Mouse (Mus musculus): ENCODE results near the gene Cyp39a1. TPM values are rescaled to one million over a fixed set of nuclear protein-coding genes. Genes with fewer than 3 reads are reported as not detected.

Gene Cyp39a1
- total RNA-seq, 2 experiments from 2014 or later = 1.8 to 3.4 TPM

GRCm38 (mm10) chr17:43758607-43759259, 91.5 kb downstream of the Cyp39a1 start:
- DNase-seq (ENCODE audit: low spot score in 2 of 2) = no peak

- DNase-seq (ENCODE audit: low spot score in 2 of 2) = no peak
Observed at GRCm38 (mm10) chr17:43784531-43784930, 117.3 kb downstream of the Cyp39a1 start.

- DNase-seq (ENCODE audit: low spot score in 2 of 2) = no peak
Observed at GRCm38 (mm10) chr17:43788222-43788621, 121.0 kb downstream of the Cyp39a1 start.

GRCm38 (mm10) chr17:43789376-43789775, 122.2 kb downstream of the Cyp39a1 start:
- no peak for DNase-seq (ENCODE audit: low spot score in 2 of 2)

- no peak for DNase-seq (ENCODE audit: low spot score in 2 of 2)
Observed at GRCm38 (mm10) chr17:43791751-43792150, 124.5 kb downstream of the Cyp39a1 start.

GRCm38 (mm10) chr17:43794731-43795280, 127.6 kb downstream of the Cyp39a1 start:
- no peak for DNase-seq (ENCODE audit: low spot score in 2 of 2)

Other genes starting within 250 kb of the Cyp39a1 start
- gene Mep1a, start 164.6 kb upstream of the Cyp39a1 start, total RNA-seq (2021) = not detected
- gene Ankrd66, start 123.8 kb upstream of the Cyp39a1 start, total RNA-seq (2021) = under 1 TPM in 1 of 2 experiments, not detected in 1; 0.35 TPM
- gene Pla2g7, start 99.3 kb upstream of the Cyp39a1 start, total RNA-seq (2021) = 10 to 100 TPM; 83.5 to 85.2 TPM
- gene Tdrd6, start 37.1 kb upstream of the Cyp39a1 start, total RNA-seq (2021) = under 1 TPM; 0.56 to 0.84 TPM
- 10 to 100 TPM; 43.1 to 44.8 TPM for gene Slc25a27, start 211 bp upstream of the Cyp39a1 start, total RNA-seq (2021)
- 100 to 1,000 TPM; 185 to 214 TPM for gene Rcan2, start 133.9 kb downstream of the Cyp39a1 start, total RNA-seq (2021)